Mouse (Mus musculus) intestine, embryonic 16.5 days (tissue): ENCODE measurements around the gene Spock2. TPM values are rescaled to one million over a fixed set of nuclear protein-coding genes. Genes with fewer than 3 reads are reported as not detected.

ENCODE experiments used
- ATAC-seq: fragments of 200-750 bp; cut with Nextera tagmentation; 2 replicates; pipeline ENCODE4 v1.8.0; 2017; ENCODE audit warnings: moderate TSS enrichment, moderate library complexity
- H3K27ac ChIP-seq: fragments of 300-500 bp; sonication (generic); 2 replicates; pipeline ENCODE4 v1.5.1; 2014; ENCODE audit warnings: mild to moderate bottlenecking, low read length
- H3K27me3 ChIP-seq: fragments of 300-500 bp; sonication (generic); replicated peaks from 2 replicates; pipeline ENCODE4 v1.6.1; 2014; ENCODE audit warnings: low read length, control low read depth, mixed read lengths; ENCODE audit not compliant: control insufficient read depth, insufficient read depth
- H3K36me3 ChIP-seq: fragments of 300-500 bp; sonication (generic); 2 replicates; pipeline ENCODE4 v1.6.1; 2014; ENCODE audit warnings: low read length, control low read depth; ENCODE audit not compliant: control insufficient read depth, insufficient read depth
- H3K4me1 ChIP-seq: fragments of 300-500 bp; sonication (generic); 2 replicates; pipeline ENCODE4 v1.6.1; 2014; ENCODE audit warnings: low read length, control low read depth, mixed read lengths; ENCODE audit not compliant: control insufficient read depth, insufficient read depth
- H3K4me2 ChIP-seq: fragments of 300-500 bp; sonication (generic); 2 replicates; pipeline ENCODE4 v1.6.1; 2014; ENCODE audit warnings: low read depth, low read length, control low read depth
- H3K4me3 ChIP-seq: fragments of 300-500 bp; sonication (generic); 2 replicates; pipeline ENCODE4 v1.5.1; 2014; ENCODE audit warnings: mild to moderate bottlenecking, low read length
- H3K9ac ChIP-seq: fragments of 300-500 bp; sonication (generic); 2 replicates; pipeline ENCODE4 v1.6.1; 2014; ENCODE audit warnings: low read depth, low read length
- H3K9me3 ChIP-seq: fragments of 300-500 bp; sonication (generic); 2 replicates; pipeline ENCODE4 v1.6.1; 2016; ENCODE audit warnings: low read length, control low read depth; ENCODE audit not compliant: control insufficient read depth
- whole genome bisulfite sequencing: fragments of 180-500 bp; shearing (Covaris S2); extraction: QIAGEN DNeasy Blood & Tissue Kit; methylation state at CpG from one replicate; pipeline ENCODE4 v1.1.7; 2014; 5-methylcytosine and 5-hydroxymethylcytosine counted together
- polyA plus RNA-seq: library from polyadenylated mRNA; unstranded; fragments of >200 nt; fragmentation: Nextera tagmentation; extraction: Ambion mirVana; gene quantifications from 2 replicates; pipeline ENCODE4 v1.2.1, GENCODE M21; 2015

The Spock2 gene
- polyA plus RNA-seq: 3.4 and 3.6 TPM in 2 replicates

DNA sequence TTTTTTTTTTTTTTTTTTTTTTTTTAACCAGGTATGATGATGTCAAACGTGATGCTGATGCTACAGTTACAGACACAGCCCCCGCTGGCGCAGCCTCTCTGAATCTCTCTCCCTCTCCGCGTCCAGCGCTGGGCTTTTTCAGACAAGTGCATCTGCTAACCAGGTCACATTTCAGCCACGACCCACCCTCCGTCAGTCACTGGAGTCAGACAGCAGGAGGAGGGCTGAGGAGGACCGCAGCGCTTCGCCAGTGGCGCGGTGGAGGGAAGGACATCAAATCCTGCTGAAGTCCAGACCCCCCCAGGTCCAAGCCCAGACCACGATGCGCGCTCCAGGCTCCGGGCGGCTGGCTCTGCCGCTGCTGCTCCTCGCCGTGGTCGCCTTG is at the start of gene Spock2:
Gene Spock2, plus strand, starts transcription at position 74 of the 385 bp plus-strand sequence.
- Histone ChIP-seq H3K9me3 (no peaks in the 10 kb centered on the region), H3K4me2 (peak within 1 kb of the TSS; percentile 99), H3K9ac (peak within 1 kb of the TSS; percentile 68), H3K27me3 (peaks cover 31% of the 10 kb centered on the region), H3K4me1 (peaks cover 17% of the 10 kb centered on the region), H3K27ac (no peak within 1 kb of the TSS), H3K4me3 (peak within 1 kb of the TSS; percentile 62), H3K36me3 (no peaks in the 10 kb centered on the region)
- ATAC-seq: peak; percentile 36
- WGBS: 1% methylated on average over 22 of the region's 22 CpGs

DNA sequence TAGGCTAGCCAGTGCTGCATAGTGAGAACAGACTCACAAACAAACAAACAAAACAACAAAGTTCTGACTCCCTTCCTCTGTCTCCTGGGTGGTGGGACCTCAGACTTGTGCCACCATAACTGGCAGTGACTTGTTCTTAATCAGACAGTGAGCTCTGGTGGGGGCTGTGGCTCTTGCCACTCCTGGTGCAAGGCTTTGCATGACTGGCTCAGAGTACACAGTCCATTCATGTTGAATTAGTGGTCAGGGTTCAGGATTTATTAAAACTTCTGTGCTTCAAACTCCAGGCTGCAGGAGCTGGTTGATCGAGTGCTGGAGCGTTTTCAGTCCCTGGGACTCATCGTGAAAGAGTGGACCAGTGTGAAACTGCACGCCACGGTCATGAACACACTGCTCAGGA is 43.8 kb upstream of the Spock2 start:
- 87% methylated on average over 5 of the region's 5 CpGs for whole genome bisulfite sequencing
- Histone ChIP-seq H3K4me3 (no peak overlapping the region), H3K27me3 (no peaks in the 10 kb centered on the region), H3K9me3 (peaks cover 3% of the 10 kb centered on the region; the same call in 1 of the 2 replicates), H3K4me2 (no peak overlapping the region), H3K27ac (no peak overlapping the region), H3K9ac (no peak overlapping the region), H3K36me3 (no peaks in the 10 kb centered on the region), H3K4me1 (no peaks in the 10 kb centered on the region; the same call in 1 of the 2 replicates)
- ATAC-seq: peak; percentile 60

DNA sequence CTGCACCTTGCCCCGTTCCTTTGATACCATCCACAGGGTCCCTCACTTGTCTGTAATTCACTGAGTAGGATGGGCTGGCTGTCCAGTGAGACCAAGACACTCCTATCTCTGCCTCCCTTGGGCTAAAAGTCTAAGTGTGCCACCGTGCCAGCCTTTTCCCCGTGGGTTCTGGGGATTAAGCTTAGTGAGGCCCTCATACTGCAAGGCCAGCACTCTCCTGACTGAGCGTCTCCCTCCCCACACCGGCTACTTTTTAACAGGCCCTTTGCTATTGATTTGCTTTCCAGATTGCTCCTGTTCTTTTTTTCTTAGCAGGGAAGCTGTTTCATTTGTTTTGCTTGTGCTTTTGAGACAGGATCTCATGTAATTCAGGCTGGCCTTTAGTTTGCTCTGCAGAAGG is 43.1 kb upstream of the Spock2 start:
- Histone ChIP-seq H3K4me3 (no peak overlapping the region), H3K9me3 (no peaks in the 10 kb centered on the region), H3K27me3 (no peaks in the 10 kb centered on the region), H3K4me2 (no peak overlapping the region), H3K9ac (no peak overlapping the region), H3K27ac (no peak overlapping the region), H3K36me3 (no peaks in the 10 kb centered on the region), H3K4me1 (no peaks in the 10 kb centered on the region; the same call in 1 of the 2 replicates)
- 44% methylated on average over 5 of the region's 5 CpGs for WGBS
- no peak for ATAC-seq

DNA sequence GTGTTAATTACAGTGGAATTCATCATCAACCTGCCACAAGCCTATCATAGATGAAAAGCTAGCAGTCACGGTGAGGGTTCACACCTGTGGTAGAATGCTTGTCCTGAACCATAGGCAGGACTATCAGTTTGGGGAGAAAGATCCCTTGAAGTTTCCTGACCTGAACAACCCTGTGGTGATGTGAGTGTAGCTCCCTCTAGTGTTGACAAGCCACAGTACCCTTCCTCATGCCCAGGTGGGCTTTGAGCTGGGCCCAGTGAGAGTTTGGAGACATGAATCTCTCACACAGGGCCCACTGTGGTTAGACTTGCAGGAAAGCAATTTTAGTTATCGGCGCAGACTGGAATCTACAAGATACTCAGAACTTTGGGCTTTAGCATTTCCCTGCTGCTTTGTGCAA is 39.5 kb upstream of the Spock2 start:
- Histone ChIP-seq H3K4me3 (no peak overlapping the region), H3K9me3 (no peaks in the 10 kb centered on the region), H3K27me3 (no peaks in the 10 kb centered on the region), H3K9ac (no peak overlapping the region), H3K27ac (no peak overlapping the region), H3K4me1 (no peaks in the 10 kb centered on the region; the same call in 1 of the 2 replicates), H3K36me3 (no peaks in the 10 kb centered on the region), H3K4me2 (no peak overlapping the region)
- 0 out of 2 replicates have a peak, but pooled peaks have one; percentile 31 for ATAC-seq
- 68% methylated on average over 3 of the region's 3 CpGs for WGBS

DNA sequence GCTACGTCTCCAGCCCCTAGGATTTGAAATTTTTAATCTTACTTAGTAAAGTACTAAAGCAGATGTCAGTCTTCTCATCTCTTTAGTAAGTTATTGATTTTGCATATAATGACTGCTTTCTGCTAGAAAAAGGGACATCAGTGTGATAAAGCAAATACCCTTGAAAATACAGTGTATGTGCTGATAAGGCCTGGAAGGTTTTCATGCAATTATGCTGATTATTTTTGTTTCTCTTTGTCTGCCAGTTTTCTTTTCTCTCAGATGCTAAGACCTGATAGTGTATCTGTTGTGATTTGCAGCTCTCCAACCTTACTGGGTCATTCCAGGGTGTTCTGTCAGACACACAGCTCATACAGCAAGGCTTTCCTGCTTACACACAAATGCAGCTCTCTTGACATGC is 30.9 kb upstream of the Spock2 start:
- H3K4me3 ChIP-seq: no peak overlapping the region
- H3K27me3 ChIP-seq: no peaks in the 10 kb centered on the region
- peaks cover 9% of the 10 kb centered on the region; the same call in 1 of the 2 replicates for H3K4me1 ChIP-seq
- no peaks in the 10 kb centered on the region for H3K9me3 ChIP-seq
- H3K9ac ChIP-seq: no peak overlapping the region
- no peak overlapping the region for H3K27ac ChIP-seq
- no peak overlapping the region for H3K4me2 ChIP-seq
- ATAC-seq: no peak
- 90% methylated on average over 1 of the region's 1 CpGs for WGBS
- no peaks in the 10 kb centered on the region for H3K36me3 ChIP-seq

DNA sequence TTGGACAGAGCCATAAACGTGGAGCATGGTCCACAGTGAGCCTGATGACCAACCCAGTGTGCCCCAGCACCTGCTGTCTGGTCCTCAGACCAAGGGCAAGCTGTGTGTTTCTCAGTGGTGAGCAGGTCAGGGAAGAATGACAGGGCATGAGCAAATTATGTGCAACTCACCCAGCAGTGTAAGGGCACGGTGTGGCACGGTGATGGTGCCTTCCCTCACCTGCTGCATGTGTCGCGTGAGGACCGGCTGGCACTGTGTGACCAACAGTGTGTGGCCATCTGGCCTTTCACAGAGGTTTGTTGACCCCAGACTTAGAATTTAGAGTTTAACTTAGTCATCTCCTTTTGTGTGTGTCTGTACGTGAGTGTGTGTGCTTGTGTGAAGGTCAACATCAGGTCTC is 28.8 kb upstream of the Spock2 start:
- Histone ChIP-seq H3K9ac (no peak overlapping the region), H3K4me2 (no peak overlapping the region), H3K27ac (no peak overlapping the region), H3K4me1 (peaks cover 24% of the 10 kb centered on the region), H3K36me3 (no peaks in the 10 kb centered on the region), H3K27me3 (no peaks in the 10 kb centered on the region), H3K4me3 (no peak overlapping the region), H3K9me3 (no peaks in the 10 kb centered on the region)
- no peak for ATAC-seq
- WGBS: 92% methylated on average over 7 of the region's 7 CpGs

DNA sequence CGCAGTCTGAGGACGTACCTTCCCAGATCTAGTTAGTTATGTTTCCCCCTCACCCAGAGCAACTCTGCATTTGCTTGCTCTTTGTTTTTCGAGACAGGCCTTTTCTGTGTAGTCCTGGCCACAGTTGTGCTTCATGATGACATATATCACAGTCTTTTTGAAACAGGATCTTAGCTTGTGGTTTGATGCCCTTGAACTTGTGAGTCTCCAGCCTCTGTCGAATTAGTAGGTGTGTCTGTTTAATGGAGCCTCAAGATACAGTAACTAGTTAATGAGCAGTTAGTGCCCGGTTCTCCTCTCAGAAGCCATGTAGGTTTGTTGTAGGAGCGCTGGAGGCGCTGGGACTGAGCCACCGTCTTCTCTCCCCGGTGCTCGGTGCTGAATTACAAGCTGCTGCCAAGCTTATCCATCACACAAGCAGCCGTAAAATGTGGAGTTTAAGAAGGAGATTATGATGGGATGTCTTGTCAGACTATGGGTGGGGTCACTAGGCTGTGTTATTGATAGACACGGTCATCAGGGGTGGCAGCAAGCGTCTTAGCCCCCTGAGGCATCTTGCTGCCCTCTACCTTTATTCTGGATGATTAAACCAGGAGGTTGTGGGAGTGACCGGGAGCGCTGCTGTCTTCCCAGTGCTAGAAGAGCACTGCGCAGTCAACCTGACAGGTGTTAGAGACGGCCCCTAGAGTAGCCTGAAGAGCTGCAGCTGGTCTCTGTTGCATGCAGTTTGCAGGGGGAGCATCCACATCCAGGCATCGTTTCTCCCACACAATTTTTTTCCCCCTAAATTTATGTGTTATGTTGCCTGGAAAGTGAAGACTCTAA is 28.1 kb upstream of the Spock2 start:
- no peak overlapping the region for H3K4me3 ChIP-seq
- H3K4me2 ChIP-seq: no peak overlapping the region
- no peaks in the 10 kb centered on the region for H3K27me3 ChIP-seq
- H3K9me3 ChIP-seq: no peaks in the 10 kb centered on the region
- ATAC-seq: no peak
- no peaks in the 10 kb centered on the region for H3K36me3 ChIP-seq
- H3K4me1 ChIP-seq: peaks cover 25% of the 10 kb centered on the region
- WGBS: 50% methylated on average over 18 of the region's 18 CpGs
- H3K27ac ChIP-seq: no peak overlapping the region
- H3K9ac ChIP-seq: no peak overlapping the region

DNA sequence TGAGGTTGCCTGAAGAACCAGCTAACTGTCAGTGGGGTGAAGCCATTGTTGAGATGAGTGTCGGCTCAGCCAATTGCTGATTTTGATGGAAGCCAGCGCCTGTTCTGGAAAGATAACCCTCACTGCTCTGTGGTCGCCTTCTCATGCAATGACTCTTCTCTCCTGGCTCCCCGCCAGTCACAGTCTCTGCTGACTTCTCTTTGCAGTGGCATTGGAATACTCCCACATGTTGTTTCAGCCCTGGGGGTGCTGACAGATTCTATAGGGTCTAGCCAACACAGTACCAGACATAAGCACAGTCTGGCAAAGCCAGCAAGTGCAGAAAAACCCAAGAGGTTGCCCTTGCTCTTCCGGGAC is 27.5 kb upstream of the Spock2 start:
- H3K9me3 ChIP-seq: no peaks in the 10 kb centered on the region
- 52% methylated on average over 5 of the region's 5 CpGs for WGBS
- no peak overlapping the region for H3K9ac ChIP-seq
- H3K27me3 ChIP-seq: no peaks in the 10 kb centered on the region
- no peaks in the 10 kb centered on the region for H3K36me3 ChIP-seq
- no peak for ATAC-seq
- no peak overlapping the region for H3K4me3 ChIP-seq
- H3K4me1 ChIP-seq: peaks cover 25% of the 10 kb centered on the region
- no peak overlapping the region for H3K4me2 ChIP-seq
- no peak overlapping the region for H3K27ac ChIP-seq

DNA sequence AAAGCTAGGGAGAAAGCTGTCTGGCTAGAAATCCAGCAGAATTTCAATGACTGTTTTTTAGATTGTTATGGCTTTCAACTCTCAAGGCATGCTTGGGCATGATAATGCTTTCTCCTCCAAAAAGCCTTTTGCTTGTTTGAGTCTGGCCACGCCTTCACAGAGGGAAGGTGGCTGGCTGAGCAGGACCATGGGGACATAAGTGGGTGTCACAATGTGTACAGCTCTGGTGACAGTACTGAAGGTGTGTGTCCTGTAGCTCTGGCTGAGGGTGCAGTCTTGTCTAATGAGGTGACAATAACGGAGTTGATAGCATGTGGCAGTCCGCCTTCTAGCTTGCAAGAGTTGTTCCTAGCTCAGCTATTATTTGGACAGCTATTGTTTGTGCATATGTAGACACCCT is 25.8 kb upstream of the Spock2 start:
- H3K36me3 ChIP-seq: no peaks in the 10 kb centered on the region
- H3K27ac ChIP-seq: no peak overlapping the region
- no peaks in the 10 kb centered on the region for H3K27me3 ChIP-seq
- H3K4me3 ChIP-seq: no peak overlapping the region
- WGBS: 79% methylated on average over 3 of the region's 3 CpGs
- ATAC-seq: no peak
- no peak overlapping the region for H3K4me2 ChIP-seq
- H3K4me1 ChIP-seq: peaks cover 25% of the 10 kb centered on the region
- no peak overlapping the region for H3K9ac ChIP-seq
- H3K9me3 ChIP-seq: no peaks in the 10 kb centered on the region
